Mouse (Mus musculus): Measurements from ENCODE around the gene Rit1. TPM values are rescaled to one million over a fixed set of nuclear protein-coding genes. Genes with fewer than 3 reads are reported as not detected.

The Rit1 gene
- polyA plus RNA-seq, 1 experiment, result 71.7 TPM

GRCm38 (mm10) chr3:88719098-88719497 is 2.5 kb downstream of the Rit1 start:
- DNase-seq, result peak; percentile 52
- peak; percentile 28; the same call in 1 of the 2 replicates for TF ChIP-seq CTCF (IDR thresholded peaks at IDR 0.05; ENCODE audit: insufficient read depth, low read length)
- TF ChIP-seq POLR2A (IDR thresholded peaks at IDR 0.05; ENCODE audit: borderline replicate concordance, extremely low read depth, low read depth, low read length), result peak; percentile 70; the same call in 1 of the 2 replicates
- Histone ChIP-seq H3K4me1 (ENCODE audit: control insufficient read depth, insufficient read depth, low read length) (peaks cover 16% of the 10 kb centered on the region), H3K4me3 (replicated peaks; ENCODE audit: extremely low read depth, low read depth, low read length) (no peak overlapping the region)
- WGBS, result 12% methylated on average over 2 of the region's 2 CpGs

GRCm38 (mm10) chr3:88736556-88736955 is 19.9 kb downstream of the Rit1 start:
- DNase-seq, result no peak
- Histone ChIP-seq H3K4me3 (replicated peaks; ENCODE audit: extremely low read depth, low read depth, low read length) (no peak overlapping the region), H3K4me1 (ENCODE audit: control insufficient read depth, insufficient read depth, low read length) (no peaks in the 10 kb centered on the region)
- WGBS, result 58% methylated on average over 2 of the region's 2 CpGs
- TF ChIP-seq POLR2A (IDR thresholded peaks at IDR 0.05; ENCODE audit: borderline replicate concordance, extremely low read depth, low read depth, low read length), result no peak
- TF ChIP-seq CTCF (IDR thresholded peaks at IDR 0.05; ENCODE audit: insufficient read depth, low read length), result no peak

- TF ChIP-seq CTCF (IDR thresholded peaks at IDR 0.05; ENCODE audit: insufficient read depth, low read length) (peak; percentile 94), POLR2A (IDR thresholded peaks at IDR 0.05; ENCODE audit: borderline replicate concordance, extremely low read depth, low read depth, low read length) (no peak)
- 20% methylated on average over 3 of the region's 3 CpGs for whole genome bisulfite sequencing
- Histone ChIP-seq H3K4me1 (ENCODE audit: control insufficient read depth, insufficient read depth, low read length) (no peaks in the 10 kb centered on the region), H3K4me3 (replicated peaks; ENCODE audit: extremely low read depth, low read depth, low read length) (no peak overlapping the region)
- DNase-seq, result peak; percentile 76
These were observed 22.0 kb downstream of the Rit1 start for GRCm38 (mm10) chr3:88738641-88739040.

GRCm38 (mm10) chr3:88740147-88740546 is 23.5 kb downstream of the Rit1 start:
- TF ChIP-seq CTCF (IDR thresholded peaks at IDR 0.05; ENCODE audit: insufficient read depth, low read length), result no peak
- TF ChIP-seq POLR2A (IDR thresholded peaks at IDR 0.05; ENCODE audit: borderline replicate concordance, extremely low read depth, low read depth, low read length), result no peak
- no peaks in the 10 kb centered on the region for H3K4me1 ChIP-seq (ENCODE audit: control insufficient read depth, insufficient read depth, low read length)
- 87% methylated on average over 3 of the region's 3 CpGs for WGBS
- DNase-seq, result no peak
- no peak overlapping the region for H3K4me3 ChIP-seq (replicated peaks; ENCODE audit: extremely low read depth, low read depth, low read length)

GRCm38 (mm10) chr3:88745534-88745933 is 28.9 kb downstream of the Rit1 start:
- H3K4me3 ChIP-seq (replicated peaks; ENCODE audit: extremely low read depth, low read depth, low read length), result no peak overlapping the region
- no peak for DNase-seq
- 75% methylated on average over 9 of the region's 9 CpGs for WGBS
- H3K4me1 ChIP-seq (ENCODE audit: control insufficient read depth, insufficient read depth, low read length), result no peaks in the 10 kb centered on the region
- no peak for TF ChIP-seq CTCF (IDR thresholded peaks at IDR 0.05; ENCODE audit: insufficient read depth, low read length)
- no peak for TF ChIP-seq POLR2A (IDR thresholded peaks at IDR 0.05; ENCODE audit: borderline replicate concordance, extremely low read depth, low read depth, low read length)

- no peak for DNase-seq
- TF ChIP-seq CTCF (IDR thresholded peaks at IDR 0.05; ENCODE audit: insufficient read depth, low read length), result no peak
- no peak for TF ChIP-seq POLR2A (IDR thresholded peaks at IDR 0.05; ENCODE audit: borderline replicate concordance, extremely low read depth, low read depth, low read length)
- no peak overlapping the region for H3K4me3 ChIP-seq (replicated peaks; ENCODE audit: extremely low read depth, low read depth, low read length)
- no peaks in the 10 kb centered on the region for H3K4me1 ChIP-seq (ENCODE audit: control insufficient read depth, insufficient read depth, low read length)
- WGBS, result 77% methylated on average over 15 of the region's 15 CpGs
These were observed 29.7 kb downstream of the Rit1 start for GRCm38 (mm10) chr3:88746139-88746870.

GRCm38 (mm10) chr3:88746871-88747231 is 30.2 kb downstream of the Rit1 start:
- H3K4me1 ChIP-seq (ENCODE audit: control insufficient read depth, insufficient read depth, low read length), result no peaks in the 10 kb centered on the region
- 74% methylated on average over 4 of the region's 4 CpGs for WGBS
- TF ChIP-seq POLR2A (IDR thresholded peaks at IDR 0.05; ENCODE audit: borderline replicate concordance, extremely low read depth, low read depth, low read length) (no peak), CTCF (IDR thresholded peaks at IDR 0.05; ENCODE audit: insufficient read depth, low read length) (no peak)
- DNase-seq, result no peak
- no peak overlapping the region for H3K4me3 ChIP-seq (replicated peaks; ENCODE audit: extremely low read depth, low read depth, low read length)

GRCm38 (mm10) chr3:88754283-88754682 is 37.6 kb downstream of the Rit1 start:
- DNase-seq, result no peak
- WGBS, result 62% methylated on average over 4 of the region's 4 CpGs
- H3K4me1 ChIP-seq (ENCODE audit: control insufficient read depth, insufficient read depth, low read length), result no peaks in the 10 kb centered on the region; the same call in 1 of the 2 replicates
- H3K4me3 ChIP-seq (replicated peaks; ENCODE audit: extremely low read depth, low read depth, low read length), result no peak overlapping the region
- no peak for TF ChIP-seq CTCF (IDR thresholded peaks at IDR 0.05; ENCODE audit: insufficient read depth, low read length)
- TF ChIP-seq POLR2A (IDR thresholded peaks at IDR 0.05; ENCODE audit: borderline replicate concordance, extremely low read depth, low read depth, low read length), result no peak

GRCm38 (mm10) chr3:88755541-88755940 is 38.9 kb downstream of the Rit1 start:
- WGBS, result 56% methylated on average over 3 of the region's 3 CpGs
- DNase-seq, result no peak
- no peak overlapping the region for H3K4me3 ChIP-seq (replicated peaks; ENCODE audit: extremely low read depth, low read depth, low read length)
- H3K4me1 ChIP-seq (ENCODE audit: control insufficient read depth, insufficient read depth, low read length), result no peaks in the 10 kb centered on the region; the same call in 1 of the 2 replicates
- TF ChIP-seq POLR2A (IDR thresholded peaks at IDR 0.05; ENCODE audit: borderline replicate concordance, extremely low read depth, low read depth, low read length), result no peak
- no peak for TF ChIP-seq CTCF (IDR thresholded peaks at IDR 0.05; ENCODE audit: insufficient read depth, low read length)

GRCm38 (mm10) chr3:88756276-88756675 is 39.6 kb downstream of the Rit1 start:
- H3K4me3 ChIP-seq (replicated peaks; ENCODE audit: extremely low read depth, low read depth, low read length), result no peak overlapping the region
- TF ChIP-seq CTCF (IDR thresholded peaks at IDR 0.05; ENCODE audit: insufficient read depth, low read length) (no peak), POLR2A (IDR thresholded peaks at IDR 0.05; ENCODE audit: borderline replicate concordance, extremely low read depth, low read depth, low read length) (no peak)
- WGBS, result 58% methylated on average over 4 of the region's 4 CpGs
- no peak for DNase-seq
- no peaks in the 10 kb centered on the region; the same call in 1 of the 2 replicates for H3K4me1 ChIP-seq (ENCODE audit: control insufficient read depth, insufficient read depth, low read length)

Measured in lung, adult 2 months (tissue).